Mouse (Mus musculus) heart, adult 18-20 months (tissue): ENCODE data around the gene BC024978. TPM values are rescaled to one million over a fixed set of nuclear protein-coding genes. Genes with fewer than 3 reads are reported as not detected.

ENCODE experiments used
- DNase-seq, 2 experiments: peaks; one replicate each; pipeline ENCODE4 v3.0.0; 2021 to 2022; ENCODE audit warnings: mixed read lengths in 1 of 2
- long read RNA-seq, 2 experiments: library from polyadenylated mRNA; stranded (forward); transcript quantifications; one replicate each; pipeline ENCODE4 v2.0.0; 2021
- total RNA-seq, 2 experiments: library from RNA; stranded (reverse); gene quantifications; 2 replicates each; pipeline ENCODE4 v1.2.3; 2021

Gene BC024978
- 10 to 100 TPM; 10.8 to 15.7 TPM for total RNA-seq
- long read RNA-seq, experiment 1, full-length matches to known transcripts: 2 of 3 reads
- long read RNA-seq, experiment 1, partial matches to known transcripts: 0 of 3 reads
- long read RNA-seq, experiment 1, other reads (novel, unspliced or antisense): 1 of 3 reads
- long read RNA-seq, experiment 2, partial matches to known transcripts: 0 of 2 reads
- long read RNA-seq, experiment 2, other reads (novel, unspliced or antisense): 2 of 2 reads

GRCm38 (mm10) chr7:27195681-27196611 is at the start of gene BC024978, which contains the start of gene Snrpa:
Gene BC024978 (plus strand): TSS chr7:27195781.
Gene Snrpa (minus strand): TSS chr7:27196271.
- peak; percentile 97 to 100 for DNase-seq

GRCm38 (mm10) chr7:27153205-27153764 is 42.3 kb upstream of the BC024978 start, which contains the start of gene Cyp2t4:
Gene Cyp2t4 (plus strand): TSS chr7:27153714.
- peak; percentile 53 to 82 for DNase-seq

DNA sequence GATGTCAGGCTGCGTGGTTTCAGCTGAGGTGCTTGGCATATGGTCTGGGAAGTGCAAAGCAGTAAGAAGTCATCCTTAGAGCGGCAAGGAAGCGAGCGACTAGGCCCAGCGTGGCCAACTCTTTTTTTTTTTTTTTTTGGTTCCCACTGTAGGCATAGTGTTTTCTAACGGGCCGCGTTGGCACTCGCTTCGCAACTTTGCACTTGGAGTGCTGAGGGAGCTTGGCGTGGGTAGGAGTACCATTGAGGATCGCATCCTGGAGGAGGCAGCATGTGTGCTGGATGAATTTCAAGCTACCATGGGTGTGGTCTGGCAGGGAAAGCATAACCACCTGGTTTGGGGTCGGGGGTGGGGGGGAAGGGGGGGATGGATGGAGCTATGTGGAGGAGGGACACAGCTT is 39.6 kb upstream of the BC024978 start:
- DNase-seq: no peak

- no peak for DNase-seq
These were observed 37.4 kb upstream of the BC024978 start for GRCm38 (mm10) chr7:27158171-27158570.

GRCm38 (mm10) chr7:27159256-27159655 is 36.3 kb upstream of the BC024978 start:
- DNase-seq: no peak

DNA sequence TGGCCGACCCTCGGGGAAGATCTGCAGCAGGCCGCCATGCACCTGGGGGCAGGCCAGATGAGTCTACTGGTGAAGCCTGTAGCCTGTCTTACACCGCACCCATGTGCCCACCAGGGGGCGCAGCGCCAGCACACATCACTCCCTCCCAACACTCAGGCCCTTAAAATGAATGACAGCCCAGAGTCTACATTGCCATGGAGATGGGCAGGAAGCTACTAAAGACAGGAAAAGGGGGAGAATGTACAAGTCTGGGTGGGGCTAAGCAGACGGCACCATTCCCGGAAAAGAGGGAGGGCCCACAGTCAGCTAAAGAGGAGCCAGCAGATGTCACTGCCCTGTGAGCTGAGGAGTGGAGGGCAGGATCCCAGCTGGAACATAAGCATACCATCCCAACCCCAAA is 35.7 kb upstream of the BC024978 start:
- DNase-seq: peak; percentile 89 to 93

DNA sequence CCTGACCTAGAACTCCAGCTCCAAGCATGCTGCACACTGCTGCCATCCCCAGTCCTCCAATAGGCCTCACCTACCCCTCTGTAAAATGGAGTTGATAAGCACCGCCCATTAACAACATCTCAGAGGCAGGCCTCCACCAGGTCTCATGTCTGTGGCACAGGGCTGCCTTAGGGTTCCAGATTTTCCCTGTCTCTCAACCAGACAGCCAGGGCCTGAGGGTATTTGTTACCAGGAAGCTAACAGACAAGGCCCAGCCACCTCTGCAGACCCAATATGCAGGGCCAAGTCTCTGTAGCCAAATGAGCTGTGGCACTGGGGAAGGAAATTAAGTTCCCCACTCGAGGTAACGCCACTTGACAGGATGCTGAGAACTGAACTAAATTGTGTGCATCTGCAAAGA is 34.7 kb upstream of the BC024978 start:
- no peak for DNase-seq

- DNase-seq: peak in 1 of 2 experiments; percentile 61
These were observed 33.8 kb upstream of the BC024978 start for GRCm38 (mm10) chr7:27161744-27162143.

DNA sequence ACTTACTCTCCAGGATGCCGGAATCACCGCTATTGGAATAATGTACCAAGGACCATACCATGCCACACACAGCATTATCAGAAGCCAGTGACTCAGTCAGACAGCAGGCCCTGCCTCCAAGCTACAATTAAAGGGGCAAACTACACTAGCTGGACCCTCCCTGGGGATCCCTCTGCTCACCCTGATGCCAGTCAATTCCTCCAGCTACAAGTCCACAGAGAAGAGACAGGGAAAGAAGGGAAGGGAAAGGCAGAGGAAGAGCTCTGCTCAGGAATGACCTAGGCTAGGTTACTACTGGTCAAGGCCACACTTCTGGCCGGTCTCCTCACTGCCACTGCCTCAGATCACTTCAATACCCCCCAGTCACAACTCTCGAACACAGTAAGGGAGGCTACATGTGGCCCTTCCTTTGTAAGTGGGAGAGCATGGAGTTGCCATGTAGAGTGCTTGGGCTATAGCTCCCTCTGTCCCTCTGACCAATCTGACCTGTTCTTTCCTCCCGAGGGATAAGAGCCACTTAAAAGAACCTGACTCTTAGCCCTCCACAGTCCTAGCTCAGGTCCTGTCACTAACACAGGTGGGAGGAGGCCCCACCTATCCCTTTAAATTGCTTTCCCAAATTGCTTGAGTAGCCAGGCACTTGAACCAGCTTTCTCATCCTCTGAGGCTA is 32.7 kb upstream of the BC024978 start:
- no peak for DNase-seq

- no peak for DNase-seq
These were observed 32.2 kb upstream of the BC024978 start for GRCm38 (mm10) chr7:27163450-27163805.

DNA sequence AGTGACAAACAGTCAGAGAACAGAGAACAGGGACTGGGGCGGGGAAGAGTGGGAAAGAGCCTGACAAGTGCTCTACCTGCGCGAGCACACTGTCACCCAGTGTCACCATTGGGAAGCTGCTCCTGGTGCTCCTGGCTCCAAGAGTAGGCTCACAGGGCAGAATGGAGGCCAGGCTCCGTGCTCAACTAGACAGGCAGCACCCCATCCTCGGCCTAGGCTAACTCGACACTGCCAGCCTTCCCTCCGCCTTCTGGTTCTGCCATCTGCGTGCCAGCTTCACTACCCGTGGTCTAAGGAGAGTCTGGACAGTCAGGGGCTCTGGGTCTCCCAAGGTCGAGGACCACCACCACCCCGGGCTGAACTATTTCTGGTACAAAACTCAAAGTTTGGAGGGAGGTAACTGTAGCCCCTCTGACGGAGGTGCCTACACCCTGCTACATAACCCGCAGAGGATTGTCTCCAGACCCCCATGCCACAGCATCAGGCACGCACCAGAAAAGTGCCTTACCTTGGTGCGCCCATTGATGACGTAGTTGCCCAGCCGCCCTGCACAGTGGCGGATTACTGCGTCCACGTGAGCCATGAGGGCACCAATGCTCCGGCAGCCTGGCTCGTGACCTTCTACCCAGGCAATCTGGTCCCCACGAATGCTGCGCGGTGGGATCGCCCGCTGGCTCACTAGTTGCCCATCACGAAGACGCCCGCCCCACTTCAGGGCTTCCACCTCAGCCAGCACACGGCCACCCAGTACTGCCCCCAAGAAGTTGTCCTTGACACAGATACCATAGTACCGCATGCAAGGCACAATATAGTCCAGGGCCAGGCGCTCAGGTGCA is 31.3 kb upstream of the BC024978 start:
- peak in 1 of 2 experiments; percentile 21 for DNase-seq

DNA sequence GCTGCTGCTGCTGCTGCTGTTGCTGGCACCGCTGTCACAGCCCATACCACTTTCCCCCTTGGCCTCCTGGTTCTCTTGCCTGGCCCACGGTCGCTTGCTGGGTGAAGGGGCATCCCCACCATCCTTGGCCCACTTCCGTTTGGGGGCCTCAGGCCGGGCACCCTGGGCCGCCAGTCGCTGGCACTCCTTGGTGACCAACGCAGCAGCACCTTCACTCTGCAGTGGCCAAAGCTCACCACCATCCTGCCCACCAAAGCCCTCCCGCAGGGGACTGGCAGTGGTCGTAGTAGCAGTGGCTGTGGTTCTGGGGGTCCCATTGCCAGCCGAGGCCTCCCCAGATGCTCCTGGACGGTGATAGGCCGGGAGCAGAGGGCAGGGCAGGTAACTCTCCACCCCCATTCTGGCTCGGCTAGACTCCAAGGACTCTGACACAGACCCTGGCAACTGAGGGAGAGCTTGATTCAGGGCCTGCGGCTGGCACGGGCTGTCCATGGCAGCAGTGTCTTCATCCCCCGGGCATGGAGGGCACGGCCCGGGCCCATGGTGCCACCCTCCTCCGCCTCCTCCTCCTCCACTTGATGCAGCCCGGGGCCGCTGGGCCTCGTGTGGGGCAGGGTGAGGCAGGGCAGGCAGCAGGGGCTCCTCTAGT is 30.4 kb upstream of the BC024978 start:
- peak in 1 of 2 experiments; percentile 35 for DNase-seq

DNA sequence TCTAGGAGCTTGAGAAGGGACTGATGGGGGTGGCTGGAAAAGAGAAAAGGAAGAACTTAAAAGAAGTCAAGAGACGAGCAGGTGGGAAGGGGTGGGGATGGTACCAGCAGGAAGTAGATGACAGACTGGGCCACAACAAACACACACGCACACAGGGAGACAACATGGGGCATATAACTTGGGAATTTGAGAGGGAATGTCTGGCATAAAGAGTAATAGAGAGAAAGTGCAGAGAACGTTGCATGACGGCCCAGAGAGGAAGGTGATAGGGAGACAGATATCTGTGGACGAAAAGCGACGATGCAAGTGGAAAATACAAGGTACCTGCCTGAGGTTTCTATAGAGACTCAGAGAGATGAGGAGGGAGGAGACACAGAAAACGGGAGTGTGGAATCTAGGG is 29.9 kb upstream of the BC024978 start:
- DNase-seq: peak in 1 of 2 experiments; percentile 31

- DNase-seq: peak; percentile 90 to 94
These were observed 29.4 kb upstream of the BC024978 start for GRCm38 (mm10) chr7:27166229-27166613.

DNA sequence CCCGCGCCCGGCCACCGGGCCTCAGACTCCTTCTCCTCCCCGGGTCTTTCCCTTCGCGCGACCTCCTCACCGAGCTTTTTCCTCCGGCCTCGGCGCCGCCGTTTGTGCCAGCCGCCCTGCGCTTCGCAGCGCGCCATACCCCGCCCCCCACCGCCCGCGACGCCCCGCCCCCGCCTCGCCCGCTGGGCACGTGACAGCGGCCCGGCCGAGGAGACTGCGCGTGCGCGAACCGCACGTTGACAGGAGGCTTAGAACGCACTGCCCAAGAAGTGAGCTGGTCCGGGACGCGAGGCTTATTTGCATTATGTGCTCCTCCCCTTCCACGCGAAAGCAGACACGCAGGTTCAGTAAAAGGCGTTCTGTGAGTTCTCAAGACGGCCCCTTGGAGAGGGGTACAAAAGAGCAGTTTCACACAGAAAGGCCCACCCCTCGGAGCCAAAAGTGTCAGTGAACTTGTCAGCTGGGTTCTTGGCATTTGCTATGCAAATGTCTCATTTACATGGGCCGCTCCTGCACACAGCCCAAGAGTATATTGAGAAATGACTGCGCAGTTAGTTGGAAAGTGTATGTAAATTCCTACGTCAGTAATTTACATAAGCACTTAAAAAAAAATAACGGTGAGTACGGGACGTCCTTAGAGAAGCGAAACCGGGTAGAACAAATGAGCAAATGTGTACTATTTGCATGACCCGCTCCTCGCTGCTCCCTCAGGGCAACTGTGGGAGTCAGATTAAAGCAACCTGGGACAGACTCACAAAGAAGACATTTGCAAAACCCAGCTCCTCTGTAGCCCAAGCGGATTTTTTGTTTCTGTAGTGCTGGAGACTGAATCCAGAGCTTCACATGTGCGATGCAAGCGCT is 28.7 kb upstream of the BC024978 start, which contains the start of gene Egln2:
Egln2 (minus strand) TSS at position 189 of the 861 bp plus-strand sequence.
- peak; percentile 96 to 97 for DNase-seq

DNA sequence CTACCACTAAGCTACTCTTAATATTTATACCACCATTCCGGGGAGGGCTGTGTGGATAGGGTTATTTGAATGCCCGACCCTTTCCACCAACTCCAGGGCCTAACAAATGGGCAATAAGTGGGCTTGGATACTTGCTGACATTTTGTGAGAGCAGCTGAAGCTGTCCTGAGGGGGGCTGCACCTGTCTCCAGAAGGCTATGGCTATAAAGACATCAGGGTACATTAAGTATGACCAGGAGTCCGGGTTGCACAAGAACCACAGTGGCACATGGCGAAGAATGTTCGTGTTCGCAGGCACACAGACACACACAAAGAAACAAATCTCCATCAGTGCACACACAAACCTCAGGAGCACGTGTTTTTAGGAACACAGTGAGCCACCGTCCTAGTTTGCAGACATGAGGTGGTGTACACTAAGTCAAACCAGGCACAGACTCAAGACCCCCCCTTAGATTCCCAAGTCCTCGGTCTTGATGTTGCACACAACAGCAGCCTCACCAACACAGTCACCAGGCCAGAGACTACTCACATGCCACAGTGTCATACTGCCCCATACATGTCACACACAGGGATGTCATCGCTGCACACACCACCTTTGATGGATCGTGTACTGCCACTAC is 28.0 kb upstream of the BC024978 start:
- no peak for DNase-seq

DNA sequence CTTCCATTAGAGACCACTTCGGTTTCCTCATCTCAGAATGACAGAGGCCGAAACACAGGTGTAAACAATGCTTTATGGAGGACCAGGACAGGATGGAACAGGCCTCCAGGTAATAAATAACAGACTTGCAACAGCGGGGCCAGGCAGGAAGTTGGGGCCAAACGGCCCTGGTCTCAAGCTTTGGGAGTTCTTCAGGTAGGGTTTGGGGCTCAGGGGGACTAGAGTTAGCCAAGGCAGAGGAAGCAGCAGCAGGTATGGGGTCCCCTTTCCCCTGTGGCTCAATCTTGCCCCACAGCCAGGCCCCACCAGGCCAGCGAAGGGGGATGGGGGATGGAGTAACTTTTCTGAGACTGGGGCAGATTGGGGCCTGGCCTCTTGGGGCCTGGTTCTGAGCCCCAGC is 27.2 kb upstream of the BC024978 start:
- no peak for DNase-seq

DNA sequence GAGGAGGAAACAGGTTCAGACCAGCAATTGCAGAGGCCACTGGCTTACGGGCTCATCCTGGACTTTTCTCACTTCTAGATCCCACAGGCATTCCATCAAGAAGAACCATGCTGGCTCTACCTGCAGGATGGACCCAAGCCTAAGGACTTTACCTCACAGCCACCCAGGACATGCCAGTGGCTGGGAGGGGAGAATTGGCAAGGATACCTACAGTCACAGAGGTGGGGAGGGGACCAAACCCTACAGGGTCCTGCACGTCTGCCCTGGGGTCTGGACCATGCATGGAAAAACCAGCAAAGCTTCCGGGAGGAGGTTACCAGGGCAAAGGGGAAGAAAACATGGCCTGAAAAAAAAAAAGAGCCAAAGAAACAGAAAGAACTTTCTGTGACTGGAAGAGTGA is 24.6 kb upstream of the BC024978 start:
- DNase-seq: no peak

GRCm38 (mm10) chr7:27174496-27174895 is 21.1 kb upstream of the BC024978 start:
- no peak for DNase-seq
